In the genomic region with DNA sequence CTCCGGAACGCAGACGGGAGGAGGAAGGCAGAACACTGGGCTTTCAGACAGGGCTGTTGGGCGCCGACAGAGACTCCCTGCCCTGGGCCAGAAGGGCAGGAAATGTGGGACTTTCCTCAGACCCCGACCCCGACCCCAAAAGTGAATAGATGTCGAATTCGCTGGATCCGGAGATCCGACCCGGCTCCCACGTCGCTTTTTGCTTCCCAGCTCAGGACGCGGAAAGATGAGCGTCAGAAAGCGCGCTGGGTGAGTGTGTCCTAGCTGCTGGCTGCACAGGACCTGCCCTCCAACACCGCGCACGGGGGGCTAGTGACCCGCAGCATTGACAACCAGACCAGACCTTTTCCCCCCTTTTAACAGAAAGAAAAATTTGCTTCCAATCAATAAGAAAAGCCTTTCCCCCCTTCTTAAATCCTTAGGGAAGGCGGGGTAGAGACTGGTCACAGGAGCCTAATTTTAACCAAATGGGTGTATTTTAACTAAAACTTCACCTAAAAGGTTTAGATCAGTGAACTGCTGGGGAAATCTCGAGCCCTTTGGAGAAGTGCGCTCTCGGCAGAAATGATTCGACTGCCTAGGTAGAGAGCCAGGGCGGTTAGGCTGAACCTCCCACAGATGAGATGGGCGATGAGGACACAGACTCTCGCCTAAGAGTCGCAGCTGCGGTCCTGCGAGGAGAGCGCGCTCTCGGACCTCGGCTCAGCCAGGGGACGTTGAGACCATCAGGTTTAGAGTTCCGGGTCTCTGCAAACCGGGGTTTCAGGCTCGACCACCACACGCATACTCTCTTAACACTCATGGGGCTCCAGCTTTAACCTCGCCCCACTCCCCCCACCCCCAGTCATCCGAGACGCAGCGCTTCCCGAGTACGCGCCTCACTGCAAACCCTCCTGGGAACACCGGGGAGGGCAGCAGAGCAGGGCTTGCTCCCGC, we compare ENCODE assay signal across 8 mouse cellular contexts. TPM values are rescaled to one million over a fixed set of nuclear protein-coding genes. Genes with fewer than 3 reads are reported as not detected.
DNase-seq lines count a peak whose midpoint lies in the region; ATAC-seq lines count a peak whose summit lies in the region.

No protein-coding gene starts in this region.

- no peak overlapping the region for H3K9ac ChIP-seq in heart, embryonic 14.5 days (ENCODE audit: low read length)
- no peak overlapping the region for H3K9ac ChIP-seq in hindbrain, embryonic 15.5 days
- H3K9ac ChIP-seq in midbrain, embryonic 16.5 days (ENCODE audit: low read depth, low read length) = no peak overlapping the region

- peak overlapping the region; percentile 98 for H3K4me2 ChIP-seq in heart, embryonic 14.5 days (ENCODE audit: low read length)
- H3K4me2 ChIP-seq in hindbrain, embryonic 15.5 days = peak overlapping the region; percentile 98
- peak overlapping the region; percentile 91 for H3K4me2 ChIP-seq in midbrain, embryonic 16.5 days (ENCODE audit: low read length)

- no peak overlapping the region for H3K27ac ChIP-seq in heart, embryonic 14.5 days (replicated peaks in 1 of 2; ENCODE audit: control insufficient read depth in 1 of 2, insufficient read depth in 1 of 2, low read depth in 2 of 2, low read length in 2 of 2)
- no peak overlapping the region for H3K27ac ChIP-seq in hindbrain, embryonic 15.5 days (replicated peaks)
- no peak overlapping the region for H3K27ac ChIP-seq in midbrain, embryonic 16.5 days (ENCODE audit: low read length)

- H3K4me1 ChIP-seq in heart, embryonic 14.5 days (ENCODE audit: control insufficient read depth in 2 of 2, insufficient read depth in 2 of 2, low read length in 2 of 2) = peaks cover 12 to 22% of the 10 kb centered on the region in 2 experiments; a peak in 3 of 4 replicates
- H3K4me1 ChIP-seq in hindbrain, embryonic 15.5 days (replicated peaks) = peaks cover 49% of the 10 kb centered on the region
- H3K4me1 ChIP-seq in midbrain, embryonic 16.5 days (ENCODE audit: control insufficient read depth, insufficient read depth, low read length) = peaks cover 31% of the 10 kb centered on the region

- ATAC-seq in heart, embryonic 14.5 days (ENCODE audit: insufficient number of reproducible peaks, insufficient read depth, low FRiP score, low read depth) = no peak
- ATAC-seq in hindbrain, embryonic 15.5 days (ENCODE audit: low FRiP score, low read depth) = no peak
- ATAC-seq in midbrain, embryonic 16.5 days = no peak

- no peaks in the 10 kb centered on the region for H3K9me3 ChIP-seq in heart, embryonic 14.5 days (ENCODE audit: control insufficient read depth, low read length)
- H3K9me3 ChIP-seq in hindbrain, embryonic 15.5 days = no peaks in the 10 kb centered on the region
- H3K9me3 ChIP-seq in midbrain, embryonic 16.5 days (replicated peaks; ENCODE audit: control insufficient read depth, low read length, poor library complexity, severe bottlenecking) = no peaks in the 10 kb centered on the region

- H3K4me3 ChIP-seq in heart, embryonic 14.5 days (ENCODE audit: control insufficient read depth in 1 of 2, insufficient read depth in 1 of 2, low read depth in 1 of 2, low read length in 2 of 2) = peak overlapping the region; percentile 38 to 53
- H3K4me3 ChIP-seq in hindbrain, embryonic 15.5 days = peak overlapping the region; percentile 54
- H3K4me3 ChIP-seq in midbrain, embryonic 16.5 days (ENCODE audit: low read depth, low read length) = peak overlapping the region; percentile 61; the same call in 1 of the 2 replicates

- DNase-seq in heart, adult 8-10 months (ENCODE audit: low spot score) = no peak
- DNase-seq in embryo, embryonic 9.5 days (ENCODE audit: extremely low spot score) = peak; percentile 39
- DNase-seq in urinary bladder, postnatal 36 days (ENCODE audit: low spot score in 2 of 2) = no peak
- no peak for DNase-seq in urinary bladder, postnatal 10 days (ENCODE audit: low spot score)
- no peak for DNase-seq in lung, postnatal 14 days

- under 1% methylated on average over 52 of the region's 52 CpGs for WGBS in heart, embryonic 14.5 days
- WGBS in hindbrain, embryonic 15.5 days = under 1% methylated on average over 52 of the region's 52 CpGs
- under 1% methylated on average over 52 of the region's 52 CpGs for WGBS in midbrain, embryonic 16.5 days

- peaks cover 69% of the 10 kb centered on the region for H3K27me3 ChIP-seq in heart, embryonic 14.5 days (ENCODE audit: control insufficient read depth, insufficient read depth, low read length)
- peaks cover 60% of the 10 kb centered on the region for H3K27me3 ChIP-seq in hindbrain, embryonic 15.5 days
- H3K27me3 ChIP-seq in midbrain, embryonic 16.5 days (ENCODE audit: control insufficient read depth, insufficient read depth, low read depth, low read length) = peaks cover 50% of the 10 kb centered on the region

- no peaks in the 10 kb centered on the region for H3K36me3 ChIP-seq in heart, embryonic 14.5 days (ENCODE audit: control insufficient read depth, insufficient read depth, low read length)
- H3K36me3 ChIP-seq in hindbrain, embryonic 15.5 days = no peaks in the 10 kb centered on the region
- no peaks in the 10 kb centered on the region for H3K36me3 ChIP-seq in midbrain, embryonic 16.5 days (ENCODE audit: control insufficient read depth, insufficient read depth, low read length)

RNA-seq across cellular contexts. Expression of gene Mafb, which starts 1.8 kb away (rescaled TPM):
- 7.1 and 7.9 TPM in 2 replicates for polyA plus RNA-seq in heart, embryonic 14.5 days (2014; fragmentation: Nextera tagmentation; extraction: Ambion mirVana)
- 10 to 100 TPM in 3 of 4 experiments, 1 to 10 TPM in 1; 9.2 to 12.0 (median 10.9) TPM for total RNA-seq in heart, adult 8-10 months (2022)
- 21.9 and 30.8 TPM in 2 replicates for polyA plus RNA-seq in hindbrain, embryonic 15.5 days (2015; fragmentation: Nextera tagmentation; extraction: Ambion mirVana)
- 5.6 and 5.8 TPM in 2 replicates for polyA plus RNA-seq in midbrain, embryonic 16.5 days (2015; fragmentation: Nextera tagmentation; extraction: Ambion mirVana)

RNA-seq across cellular contexts. Expression of gene Gm826, which starts 34.7 kb away (rescaled TPM):
- polyA plus RNA-seq in heart, embryonic 14.5 days (2014; fragmentation: Nextera tagmentation; extraction: Ambion mirVana) = 15.8 and 16.8 TPM in 2 replicates
- 10 to 100 TPM in 2 of 4 experiments, 1 to 10 TPM in 2; 6.6 to 13.3 (median 10.3) TPM for total RNA-seq in heart, adult 8-10 months (2022)
- not detected in 2 replicates for polyA plus RNA-seq in hindbrain, embryonic 15.5 days (2015; fragmentation: Nextera tagmentation; extraction: Ambion mirVana)
- polyA plus RNA-seq in midbrain, embryonic 16.5 days (2015; fragmentation: Nextera tagmentation; extraction: Ambion mirVana) = not detected in 2 replicates

Comparison
In these comparisons a context has a peak if more than half of its experiments do, and no peak if none do; other contexts are left out.
1. RNA of gene Gm826, which starts 34.7 kb away (polyA plus RNA-seq): 15.8 to 16.8 TPM in heart, embryonic 14.5 days; not detected in hindbrain, embryonic 15.5 days and not detected in midbrain, embryonic 16.5 days; every median in the first group is over 10 times any median in the second.
2. Peak in every context shown above with its lines, with median percentiles within 50 percentile points of each other: H3K4me2 ChIP-seq and H3K4me3 ChIP-seq.